Comparison of ENCODE assay signal across 8 mouse cellular contexts in the genomic region with DNA sequence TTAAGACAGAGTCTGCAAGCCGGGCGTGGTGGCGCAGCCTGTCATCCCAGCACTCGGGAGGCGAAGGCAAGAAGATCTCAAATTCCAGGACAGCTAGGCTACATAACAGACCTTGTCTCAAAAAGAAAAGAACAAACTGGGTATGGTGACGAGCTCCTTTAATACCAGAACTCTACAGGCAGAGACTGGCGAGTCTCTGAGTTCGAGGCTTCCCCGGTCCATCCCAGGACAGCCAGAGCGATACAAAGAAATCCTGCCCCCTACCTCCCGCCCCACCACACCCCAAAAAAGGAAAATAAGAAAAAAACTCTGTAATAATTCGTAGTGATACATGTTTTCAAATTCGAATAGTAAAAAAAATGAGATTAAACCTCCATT. TPM values are rescaled to one million over a fixed set of nuclear protein-coding genes. Genes with fewer than 3 reads are reported as not detected.
DNase-seq lines count a peak whose midpoint lies in the region; ATAC-seq and TF ChIP-seq lines count a peak whose summit lies in the region.

No protein-coding gene starts in this region.

- peak overlapping the region; percentile 91 for H3K27ac ChIP-seq in lung, embryonic 14.5 days (ENCODE audit: low read depth)
- H3K27ac ChIP-seq in embryonic facial prominence, embryonic 13.5 days = peak overlapping the region; percentile 97
- H3K27ac ChIP-seq in intestine, embryonic 15.5 days = peak overlapping the region; percentile 95
- H3K27ac ChIP-seq in neural tube, embryonic 13.5 days (replicated peaks) = peak overlapping the region; percentile 91

- no peaks in the 10 kb centered on the region for H3K9me3 ChIP-seq in lung, embryonic 14.5 days (ENCODE audit: low read depth, low read length)
- H3K9me3 ChIP-seq in embryonic facial prominence, embryonic 13.5 days = no peaks in the 10 kb centered on the region
- no peaks in the 10 kb centered on the region for H3K9me3 ChIP-seq in intestine, embryonic 15.5 days
- no peaks in the 10 kb centered on the region for H3K9me3 ChIP-seq in neural tube, embryonic 13.5 days

- H3K27me3 ChIP-seq in lung, embryonic 14.5 days (ENCODE audit: insufficient read depth, low read length) = no peaks in the 10 kb centered on the region
- H3K27me3 ChIP-seq in embryonic facial prominence, embryonic 13.5 days = no peaks in the 10 kb centered on the region
- H3K27me3 ChIP-seq in intestine, embryonic 15.5 days (replicated peaks) = no peaks in the 10 kb centered on the region
- no peaks in the 10 kb centered on the region for H3K27me3 ChIP-seq in neural tube, embryonic 13.5 days

- 4% methylated on average over 13 of the region's 13 CpGs for WGBS in lung, embryonic 14.5 days
- WGBS in embryonic facial prominence, embryonic 13.5 days = 3% methylated on average over 13 of the region's 13 CpGs
- 3% methylated on average over 13 of the region's 13 CpGs for WGBS in intestine, embryonic 15.5 days
- 4% methylated on average over 13 of the region's 13 CpGs for WGBS in neural tube, embryonic 13.5 days

- H3K4me2 ChIP-seq in lung, embryonic 14.5 days = peak overlapping the region; percentile 67
- peak overlapping the region; percentile 81 for H3K4me2 ChIP-seq in embryonic facial prominence, embryonic 13.5 days
- peak overlapping the region; percentile 62 for H3K4me2 ChIP-seq in intestine, embryonic 15.5 days (replicated peaks)
- H3K4me2 ChIP-seq in neural tube, embryonic 13.5 days = peak overlapping the region; percentile 78

- ATAC-seq in lung, embryonic 14.5 days (ENCODE audit: insufficient read depth) = no peak
- no peak for ATAC-seq in embryonic facial prominence, embryonic 13.5 days (ENCODE audit: insufficient number of reproducible peaks, insufficient read depth, low FRiP score, low TSS enrichment, low read depth)
- 0 out of 2 replicates have a peak, but pooled peaks have one; percentile 4 for ATAC-seq in intestine, embryonic 15.5 days
- no peak; the same call in 1 of the 2 replicates for ATAC-seq in neural tube, embryonic 13.5 days (ENCODE audit: low read depth)

- no peak for TF ChIP-seq CTCF in lung, embryonic 14.5 days (IDR thresholded peaks at IDR 0.05; ENCODE audit: low read depth)

- H3K4me1 ChIP-seq in lung, embryonic 14.5 days (ENCODE audit: insufficient read depth) = 0 out of 2 replicates have a peak, but pooled peaks cover 2% of the 10 kb centered on the region
- peaks cover 6% of the 10 kb centered on the region for H3K4me1 ChIP-seq in embryonic facial prominence, embryonic 13.5 days
- H3K4me1 ChIP-seq in intestine, embryonic 15.5 days (replicated peaks) = 0 out of 2 replicates have a peak, but pooled peaks cover 4% of the 10 kb centered on the region
- H3K4me1 ChIP-seq in neural tube, embryonic 13.5 days (replicated peaks) = peaks cover 19% of the 10 kb centered on the region

- DNase-seq in lung, embryonic 14.5 days = no peak
- DNase-seq in lung, adult 18-20 months = no peak
- DNase-seq in retina, postnatal 1 day = no peak
- DNase-seq in urinary bladder, postnatal 10 days (ENCODE audit: low spot score) = no peak
- DNase-seq in layer of hippocampus, postnatal 14 days (ENCODE audit: low spot score in 2 of 2) = no peak

- H3K9ac ChIP-seq in lung, embryonic 14.5 days = peak overlapping the region; percentile 79
- peak overlapping the region; percentile 91 for H3K9ac ChIP-seq in embryonic facial prominence, embryonic 13.5 days
- peak overlapping the region; percentile 71 for H3K9ac ChIP-seq in intestine, embryonic 15.5 days
- peak overlapping the region; percentile 87 for H3K9ac ChIP-seq in neural tube, embryonic 13.5 days

- H3K4me3 ChIP-seq in lung, embryonic 14.5 days (ENCODE audit: low read depth, low read length) = peak overlapping the region; percentile 75
- peak overlapping the region; percentile 90 for H3K4me3 ChIP-seq in embryonic facial prominence, embryonic 13.5 days
- peak overlapping the region; percentile 71 for H3K4me3 ChIP-seq in intestine, embryonic 15.5 days (replicated peaks)
- H3K4me3 ChIP-seq in neural tube, embryonic 13.5 days = peak overlapping the region; percentile 84

- peaks cover 46% of the 10 kb centered on the region for H3K36me3 ChIP-seq in lung, embryonic 14.5 days (ENCODE audit: insufficient read depth)
- H3K36me3 ChIP-seq in embryonic facial prominence, embryonic 13.5 days = peaks cover 43% of the 10 kb centered on the region
- H3K36me3 ChIP-seq in intestine, embryonic 15.5 days = peaks cover 18% of the 10 kb centered on the region
- peaks cover 36% of the 10 kb centered on the region for H3K36me3 ChIP-seq in neural tube, embryonic 13.5 days

RNA-seq across cellular contexts. Expression of a gene that starts 0.9 kb away (rescaled TPM):
- 22.2 and 24.3 TPM in 2 replicates for polyA plus RNA-seq in lung, embryonic 14.5 days (2014; fragmentation: Nextera tagmentation; extraction: Ambion mirVana)
- polyA plus RNA-seq in embryonic facial prominence, embryonic 13.5 days (2015; fragmentation: Nextera tagmentation; extraction: Ambion mirVana) = 27.9 and 31.4 TPM in 2 replicates
- polyA plus RNA-seq in intestine, embryonic 15.5 days (2015; fragmentation: Nextera tagmentation; extraction: Ambion mirVana) = 20.4 and 22.4 TPM in 2 replicates
- 22.0 and 22.4 TPM in 2 replicates for polyA plus RNA-seq in neural tube, embryonic 13.5 days (2015; fragmentation: Nextera tagmentation; extraction: Ambion mirVana)
- 10 to 100 TPM; 16.8 to 17.1 TPM for total RNA-seq in layer of hippocampus, postnatal 14 days (2021)

RNA-seq across cellular contexts. Expression of a gene that starts 12.7 kb away (rescaled TPM):
- 0.72 TPM in 1 of 2 replicates, not detected in the other for polyA plus RNA-seq in lung, embryonic 14.5 days (2014; fragmentation: Nextera tagmentation; extraction: Ambion mirVana)
- not detected in 2 replicates for polyA plus RNA-seq in embryonic facial prominence, embryonic 13.5 days (2015; fragmentation: Nextera tagmentation; extraction: Ambion mirVana)
- polyA plus RNA-seq in intestine, embryonic 15.5 days (2015; fragmentation: Nextera tagmentation; extraction: Ambion mirVana) = not detected in 2 replicates
- polyA plus RNA-seq in neural tube, embryonic 13.5 days (2015; fragmentation: Nextera tagmentation; extraction: Ambion mirVana) = 0.50 and 0.63 TPM in 2 replicates
- total RNA-seq in layer of hippocampus, postnatal 14 days (2021) = under 1 TPM in 1 of 2 experiments, not detected in 1; 0.90 TPM

RNA-seq across cellular contexts. Expression of a gene that starts 35.1 kb away (rescaled TPM):
- polyA plus RNA-seq in lung, embryonic 14.5 days (2014; fragmentation: Nextera tagmentation; extraction: Ambion mirVana) = 208 and 219 TPM in 2 replicates
- 279 and 301 TPM in 2 replicates for polyA plus RNA-seq in embryonic facial prominence, embryonic 13.5 days (2015; fragmentation: Nextera tagmentation; extraction: Ambion mirVana)
- 121 and 132 TPM in 2 replicates for polyA plus RNA-seq in intestine, embryonic 15.5 days (2015; fragmentation: Nextera tagmentation; extraction: Ambion mirVana)
- 326 and 340 TPM in 2 replicates for polyA plus RNA-seq in neural tube, embryonic 13.5 days (2015; fragmentation: Nextera tagmentation; extraction: Ambion mirVana)
- 100 to 1,000 TPM; 135 to 147 TPM for total RNA-seq in layer of hippocampus, postnatal 14 days (2021)

RNA-seq across cellular contexts. Expression of a gene that starts 42.2 kb away (rescaled TPM):
- polyA plus RNA-seq in lung, embryonic 14.5 days (2014; fragmentation: Nextera tagmentation; extraction: Ambion mirVana) = 83.5 and 88.1 TPM in 2 replicates
- 80.4 and 89.2 TPM in 2 replicates for polyA plus RNA-seq in embryonic facial prominence, embryonic 13.5 days (2015; fragmentation: Nextera tagmentation; extraction: Ambion mirVana)
- polyA plus RNA-seq in intestine, embryonic 15.5 days (2015; fragmentation: Nextera tagmentation; extraction: Ambion mirVana) = 73.9 and 79.8 TPM in 2 replicates
- 107 and 113 TPM in 2 replicates for polyA plus RNA-seq in neural tube, embryonic 13.5 days (2015; fragmentation: Nextera tagmentation; extraction: Ambion mirVana)
- 100 to 1,000 TPM; 113 to 130 TPM for total RNA-seq in layer of hippocampus, postnatal 14 days (2021)
